Mouse (Mus musculus) C2C12 (cell line): ENCODE measurements around the gene Fam166a.

Experiments used
- CEBPB ChIP-seq: IDR thresholded peaks from one replicate; pipeline ENCODE4 v1.6.1; 2011; ENCODE audit warnings: low read depth, mild to moderate bottlenecking, control low read depth, moderate library complexity
- CTCF ChIP-seq: IDR thresholded peaks from one replicate; pipeline ENCODE4 v1.5.1; 2011; ENCODE audit not compliant: control insufficient read depth, insufficient read depth, insufficient read length
- MAX ChIP-seq: IDR thresholded peaks from one replicate; pipeline ENCODE4 v1.6.1; 2011; ENCODE audit warnings: mild to moderate bottlenecking, control low read depth
- USF1 ChIP-seq: IDR thresholded peaks from one replicate; pipeline ENCODE4 v1.6.1; 2011; ENCODE audit warnings: low read depth, mild to moderate bottlenecking, control low read depth, moderate library complexity

GRCm38 (mm10) chr2:25224492-25224765 is 5.9 kb downstream of the Fam166a start, which contains the start of gene Tubb4b:
- TF ChIP-seq CTCF (no peak), MAX (no peak), CEBPB (no peak), USF1 (no peak)
